In the genomic region with DNA sequence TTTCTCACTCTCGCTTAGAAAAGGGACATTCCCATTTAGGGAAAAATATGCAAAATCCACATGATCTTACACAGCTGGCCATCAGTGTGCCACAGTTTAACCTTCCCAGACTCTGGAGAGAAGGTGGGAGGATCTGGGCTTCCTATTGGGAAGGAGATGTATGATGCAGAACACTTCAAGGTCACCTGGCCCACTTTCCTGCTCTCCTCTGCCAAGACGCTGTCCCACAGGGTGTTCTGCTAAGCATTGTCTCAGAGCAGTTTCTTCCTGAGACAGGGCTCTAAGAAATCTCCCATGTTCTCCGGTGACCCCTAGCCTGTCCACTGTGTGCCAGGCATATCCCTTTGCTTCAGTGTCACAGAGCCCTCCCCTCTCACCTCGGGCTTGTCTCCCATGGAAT, we compare ENCODE assay signal across 20 mouse cellular contexts.
"Had no signal": no experiment of that assay in that cellular context is flagged by ENCODE, and none has a peak within 500 bp of the region (broad histone marks: within the 10 kb centered on the region; RNA-seq: fewer than 3 reads in every experiment).

No protein-coding gene starts in this region.

- H3K27me3 ChIP-seq: limb, embryonic 13.5 days; liver, embryonic 12.5 days; liver, embryonic 15.5 days; lung, embryonic 15.5 days had no signal

- H3K9me3 ChIP-seq: liver, embryonic 12.5 days; liver, embryonic 15.5 days; lung, embryonic 15.5 days had no signal

- DNase-seq: kidney, adult 18-20 months; kidney, postnatal 10 days; kidney, postnatal 36 days; left cerebral cortex, postnatal 4 days; liver; lung, adult 18-20 months; lung, postnatal 10 days; lung, postnatal 4 days; midbrain, embryonic 14.5 days; right cerebral cortex, adult 18-20 months; right cerebral cortex, postnatal 14 days; right cerebral cortex, postnatal 4 days; thymus, adult 2 months; thymus, postnatal 25 days had no signal

- H3K4me1 ChIP-seq: liver, embryonic 12.5 days; liver, embryonic 15.5 days; lung, embryonic 15.5 days had no signal

- ATAC-seq: inflammation-experienced regulatory T-cells, adult 6 months; liver, embryonic 12.5 days had no signal

- H3K4me2 ChIP-seq: limb, embryonic 13.5 days; liver, embryonic 12.5 days; liver, embryonic 15.5 days; lung, embryonic 15.5 days; midbrain, embryonic 11.5 days had no signal

- H3K4me3 ChIP-seq: limb, embryonic 13.5 days; liver, embryonic 12.5 days; liver, embryonic 15.5 days; lung, embryonic 15.5 days had no signal

- H3K27ac ChIP-seq: limb, embryonic 13.5 days; liver, embryonic 12.5 days; liver, embryonic 15.5 days; lung, embryonic 15.5 days had no signal

- H3K36me3 ChIP-seq: liver, embryonic 15.5 days; lung, embryonic 15.5 days had no signal

- H3K9ac ChIP-seq: limb, embryonic 13.5 days; liver, embryonic 12.5 days; liver, embryonic 15.5 days; lung, embryonic 15.5 days had no signal
